Mouse (Mus musculus) heart, embryonic 12.5 days (tissue): Measurements from ENCODE around the gene Egr2. TPM values are rescaled to one million over a fixed set of nuclear protein-coding genes. Genes with fewer than 3 reads are reported as not detected.

Experiments used
- ATAC-seq: fragments of 200-750 bp; cut with Nextera tagmentation; 2 replicates; pipeline ENCODE4 v1.8.0; 2017; ENCODE audit warnings: moderate TSS enrichment, moderate library complexity; ENCODE audit not compliant: insufficient number of reproducible peaks, low FRiP score
- H3K27ac ChIP-seq: fragments of 300-500 bp; sonication (generic); 2 replicates; pipeline ENCODE4 v1.5.1; 2016; ENCODE audit warnings: mild to moderate bottlenecking, moderate library complexity; ENCODE audit not compliant: poor library complexity, severe bottlenecking
- H3K27me3 ChIP-seq: fragments of 300-500 bp; sonication (generic); replicated peaks from 2 replicates; pipeline ENCODE4 v1.6.1; 2016; ENCODE audit warnings: mild to moderate bottlenecking, moderate library complexity
- H3K36me3 ChIP-seq: fragments of 300-500 bp; sonication (generic); 2 replicates; pipeline ENCODE4 v1.6.1; 2016; ENCODE audit warnings: mild to moderate bottlenecking, moderate library complexity
- H3K4me1 ChIP-seq: fragments of 300-500 bp; sonication (generic); replicated peaks from 2 replicates; pipeline ENCODE4 v1.6.1; 2016; ENCODE audit warnings: mild to moderate bottlenecking
- H3K4me2 ChIP-seq: fragments of 300-500 bp; sonication (generic); 2 replicates; pipeline ENCODE4 v1.6.1; 2016; ENCODE audit warnings: mild to moderate bottlenecking, moderate library complexity
- H3K4me3 ChIP-seq: fragments of 300-500 bp; sonication (generic); 2 replicates; pipeline ENCODE4 v1.5.1; 2016; ENCODE audit warnings: mild to moderate bottlenecking
- H3K9ac ChIP-seq: fragments of 300-500 bp; sonication (generic); 2 replicates; pipeline ENCODE4 v1.6.1; 2016; ENCODE audit warnings: mild to moderate bottlenecking, moderate library complexity
- H3K9me3 ChIP-seq: fragments of 300-500 bp; sonication (generic); replicated peaks from 2 replicates; pipeline ENCODE4 v1.6.1; 2016; ENCODE audit warnings: mild to moderate bottlenecking, moderate library complexity
- WGBS: fragments of 180-500 bp; shearing (Covaris S2); methylation state at CpG from one replicate; pipeline ENCODE4 v1.1.7; 2016; 5-methylcytosine and 5-hydroxymethylcytosine counted together
- polyA plus RNA-seq: library from polyadenylated mRNA; unstranded; fragments of >200 nt; fragmentation: Nextera tagmentation; extraction: Ambion mirVana; gene quantifications from 2 replicates; pipeline ENCODE4 v1.2.1, GENCODE M21; 2016

Gene Egr2
- polyA plus RNA-seq, result 0.88 and 0.99 TPM in 2 replicates

- Histone ChIP-seq H3K9ac (peak within 1 kb of the TSS; percentile 68; the same call in 1 of the 2 replicates), H3K27me3 (peaks cover 71% of the 10 kb centered on the region), H3K4me2 (peak within 1 kb of the TSS; percentile 100), H3K4me1 (peaks cover 33% of the 10 kb centered on the region), H3K36me3 (no peaks in the 10 kb centered on the region), H3K27ac (no peak within 1 kb of the TSS), H3K9me3 (no peaks in the 10 kb centered on the region), H3K4me3 (peak within 1 kb of the TSS; percentile 79)
- no peak for ATAC-seq
- WGBS, result 1% methylated on average over 37 of the region's 37 CpGs
Observed at GRCm38 (mm10) chr10:67535256-67535655, at the start of gene Egr2. Gene Egr2, plus strand, starts transcription at chr10:67535475.

DNA sequence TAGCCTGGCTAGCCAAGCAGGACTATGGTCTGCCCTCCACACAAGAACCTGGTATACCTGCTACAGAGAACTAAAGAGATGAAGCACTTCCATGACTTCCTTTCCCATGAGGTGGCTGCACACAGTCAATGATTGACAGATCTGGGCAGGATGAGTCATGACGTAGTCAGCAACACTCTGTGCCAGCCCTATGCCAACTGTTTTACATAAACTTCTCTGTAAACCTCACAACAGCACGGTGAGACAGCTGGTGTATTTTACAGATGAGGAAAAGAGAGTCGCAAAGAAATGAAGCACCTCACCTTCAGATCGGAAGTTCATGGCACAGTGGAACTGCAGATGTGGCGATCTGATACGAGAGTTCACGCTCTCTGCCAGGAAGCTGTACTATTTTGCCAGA lies 47.8 kb upstream of the Egr2 start:
- H3K27ac ChIP-seq, result no peak overlapping the region
- ATAC-seq, result no peak
- no peaks in the 10 kb centered on the region for H3K36me3 ChIP-seq

GRCm38 (mm10) chr10:67489836-67490235 lies 45.4 kb upstream of the Egr2 start:
- Histone ChIP-seq H3K36me3 (no peaks in the 10 kb centered on the region), H3K4me1 (no peaks in the 10 kb centered on the region), H3K4me2 (no peak overlapping the region), H3K27me3 (no peaks in the 10 kb centered on the region), H3K27ac (no peak overlapping the region), H3K9me3 (peaks cover 9% of the 10 kb centered on the region; the same call in 1 of the 2 replicates), H3K4me3 (no peak overlapping the region), H3K9ac (no peak overlapping the region)
- ATAC-seq, result no peak
- WGBS, result 79% methylated on average over 6 of the region's 6 CpGs

More for the DNA sequence above, 47.8 kb upstream of the Egr2 start:
- Histone ChIP-seq H3K4me3 (no peak overlapping the region), H3K4me2 (no peak overlapping the region), H3K4me1 (no peaks in the 10 kb centered on the region), H3K9me3 (peaks cover 15% of the 10 kb centered on the region; the same call in 1 of the 2 replicates), H3K9ac (no peak overlapping the region), H3K27me3 (no peaks in the 10 kb centered on the region)
- 85% methylated on average over 7 of the region's 7 CpGs for WGBS

GRCm38 (mm10) chr10:67490632-67491031 lies 44.6 kb upstream of the Egr2 start:
- ATAC-seq, result no peak
- Histone ChIP-seq H3K9ac (no peak overlapping the region), H3K4me2 (no peak overlapping the region), H3K9me3 (peaks cover 2% of the 10 kb centered on the region; the same call in 1 of the 2 replicates), H3K27ac (no peak overlapping the region), H3K27me3 (no peaks in the 10 kb centered on the region), H3K4me1 (no peaks in the 10 kb centered on the region), H3K4me3 (no peak overlapping the region), H3K36me3 (no peaks in the 10 kb centered on the region)
- 76% methylated on average over 5 of the region's 5 CpGs for WGBS

DNA sequence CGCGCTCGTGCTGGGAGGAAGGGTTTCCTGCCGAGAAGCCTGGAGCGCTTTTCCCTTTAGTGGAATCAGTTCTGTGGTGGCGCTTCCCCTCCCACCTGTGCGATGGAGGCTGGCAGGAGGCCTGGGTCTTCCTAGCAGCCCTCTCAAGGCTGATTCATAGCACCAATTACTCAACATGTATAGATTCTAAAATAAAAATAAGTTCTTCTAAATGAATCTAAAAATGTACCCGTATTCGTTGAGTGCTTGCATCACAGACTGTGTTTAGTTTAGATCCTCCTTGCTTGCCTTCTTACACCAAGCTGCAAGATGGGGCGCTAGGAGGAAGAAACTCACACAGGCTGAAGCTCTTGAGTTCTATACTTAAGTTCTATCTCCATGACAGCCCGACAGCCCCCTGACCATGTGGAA lies 43.1 kb upstream of the Egr2 start:
- no peaks in the 10 kb centered on the region for H3K9me3 ChIP-seq
- H3K4me1 ChIP-seq, result no peaks in the 10 kb centered on the region
- no peak overlapping the region for H3K4me3 ChIP-seq
- no peak overlapping the region for H3K9ac ChIP-seq
- H3K4me2 ChIP-seq, result no peak overlapping the region
- H3K27me3 ChIP-seq, result no peaks in the 10 kb centered on the region
- no peak overlapping the region for H3K27ac ChIP-seq
- no peak for ATAC-seq
- no peaks in the 10 kb centered on the region for H3K36me3 ChIP-seq
- WGBS, result 68% methylated on average over 11 of the region's 11 CpGs

DNA sequence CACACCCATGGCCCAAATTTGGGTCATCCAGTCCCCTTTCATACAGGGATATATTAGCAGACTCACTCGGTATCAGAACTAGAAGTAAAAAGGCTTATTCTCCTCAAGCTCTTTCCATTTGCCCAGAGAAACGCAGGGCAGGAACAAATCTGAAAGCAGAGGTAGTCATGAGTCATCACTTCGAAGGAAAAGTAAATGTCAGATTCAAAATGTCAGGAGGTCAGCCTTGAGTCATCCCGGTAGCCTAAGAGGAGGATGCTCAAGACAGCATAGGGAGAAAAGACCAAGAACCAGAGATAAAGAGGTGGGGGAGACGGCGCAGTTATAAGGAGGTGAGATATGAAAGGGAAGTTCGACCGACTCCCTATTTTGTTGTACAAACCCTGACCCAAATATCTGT lies 41.7 kb upstream of the Egr2 start:
- H3K9me3 ChIP-seq, result no peaks in the 10 kb centered on the region
- no peaks in the 10 kb centered on the region for H3K27me3 ChIP-seq
- no peak overlapping the region for H3K9ac ChIP-seq
- WGBS, result 51% methylated on average over 8 of the region's 8 CpGs
- no peak overlapping the region for H3K4me3 ChIP-seq
- no peak for ATAC-seq
- no peak overlapping the region for H3K4me2 ChIP-seq
- H3K27ac ChIP-seq, result no peak overlapping the region
- no peaks in the 10 kb centered on the region for H3K36me3 ChIP-seq
- H3K4me1 ChIP-seq, result no peaks in the 10 kb centered on the region

DNA sequence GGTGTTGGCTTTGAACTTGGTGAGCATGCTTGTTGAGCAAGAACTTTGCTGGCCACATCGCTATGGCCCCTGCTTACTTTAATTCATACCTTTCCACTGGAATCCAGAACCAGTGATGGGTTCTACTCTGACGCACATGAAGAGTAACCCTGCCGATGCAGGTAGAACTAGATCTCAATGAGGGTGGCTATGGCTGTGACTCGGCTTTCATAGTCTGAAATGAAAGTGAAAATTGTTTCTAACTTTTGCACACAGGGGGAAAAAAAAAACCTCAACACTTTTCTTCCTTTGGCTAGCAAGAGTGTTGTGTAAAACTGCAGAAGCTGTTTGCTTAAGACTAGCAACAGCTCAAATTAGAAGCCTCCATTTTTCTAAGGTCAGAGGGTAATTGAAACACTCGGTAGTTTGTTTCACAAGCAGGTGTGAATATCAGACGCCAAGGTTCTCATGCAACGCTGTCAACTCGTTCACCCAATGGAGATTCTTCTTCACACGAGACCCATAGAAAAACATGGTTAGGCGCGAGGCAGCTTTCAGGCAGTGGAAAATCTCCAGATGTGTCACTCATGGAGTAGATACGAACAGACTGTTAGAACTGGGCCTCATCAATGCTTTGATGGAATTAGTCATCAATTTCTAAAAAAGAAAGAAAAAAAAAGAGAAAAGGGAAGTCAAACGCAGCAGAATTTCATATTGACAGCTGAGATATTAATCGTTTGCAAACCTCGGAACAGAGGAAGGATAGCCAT lies 38.0 kb upstream of the Egr2 start:
- no peak overlapping the region for H3K27ac ChIP-seq
- no peaks in the 10 kb centered on the region for H3K9me3 ChIP-seq
- 84% methylated on average over 15 of the region's 15 CpGs for WGBS
- H3K4me1 ChIP-seq, result no peaks in the 10 kb centered on the region
- H3K4me3 ChIP-seq, result no peak overlapping the region
- ATAC-seq, result no peak
- H3K36me3 ChIP-seq, result no peaks in the 10 kb centered on the region
- no peaks in the 10 kb centered on the region for H3K27me3 ChIP-seq
- H3K9ac ChIP-seq, result no peak overlapping the region
- H3K4me2 ChIP-seq, result no peak overlapping the region

DNA sequence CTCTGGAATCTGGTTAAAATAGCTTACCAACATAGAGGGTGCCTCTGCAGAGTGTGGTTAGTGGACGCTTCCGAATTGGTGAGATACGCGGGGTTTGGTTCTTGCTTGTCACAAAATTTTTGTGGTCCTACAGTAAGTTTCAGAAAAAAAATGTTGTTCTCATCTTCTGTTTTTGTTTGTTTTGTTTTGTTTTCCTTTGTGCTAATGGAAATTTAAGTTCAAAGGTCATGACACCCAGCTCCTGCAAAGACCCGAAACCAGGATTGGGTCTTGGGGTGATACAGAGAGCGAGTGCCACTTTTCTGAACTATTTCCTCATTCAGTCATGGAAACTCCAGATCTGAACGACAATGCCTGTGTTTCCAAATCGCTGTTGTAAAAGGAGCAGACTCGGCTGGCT lies 37.3 kb upstream of the Egr2 start:
- no peaks in the 10 kb centered on the region for H3K27me3 ChIP-seq
- no peak overlapping the region for H3K27ac ChIP-seq
- WGBS, result 86% methylated on average over 9 of the region's 9 CpGs
- ATAC-seq, result no peak
- no peaks in the 10 kb centered on the region for H3K4me1 ChIP-seq
- no peak overlapping the region for H3K4me2 ChIP-seq
- no peak overlapping the region for H3K4me3 ChIP-seq
- no peaks in the 10 kb centered on the region for H3K36me3 ChIP-seq
- H3K9me3 ChIP-seq, result no peaks in the 10 kb centered on the region
- no peak overlapping the region for H3K9ac ChIP-seq

DNA sequence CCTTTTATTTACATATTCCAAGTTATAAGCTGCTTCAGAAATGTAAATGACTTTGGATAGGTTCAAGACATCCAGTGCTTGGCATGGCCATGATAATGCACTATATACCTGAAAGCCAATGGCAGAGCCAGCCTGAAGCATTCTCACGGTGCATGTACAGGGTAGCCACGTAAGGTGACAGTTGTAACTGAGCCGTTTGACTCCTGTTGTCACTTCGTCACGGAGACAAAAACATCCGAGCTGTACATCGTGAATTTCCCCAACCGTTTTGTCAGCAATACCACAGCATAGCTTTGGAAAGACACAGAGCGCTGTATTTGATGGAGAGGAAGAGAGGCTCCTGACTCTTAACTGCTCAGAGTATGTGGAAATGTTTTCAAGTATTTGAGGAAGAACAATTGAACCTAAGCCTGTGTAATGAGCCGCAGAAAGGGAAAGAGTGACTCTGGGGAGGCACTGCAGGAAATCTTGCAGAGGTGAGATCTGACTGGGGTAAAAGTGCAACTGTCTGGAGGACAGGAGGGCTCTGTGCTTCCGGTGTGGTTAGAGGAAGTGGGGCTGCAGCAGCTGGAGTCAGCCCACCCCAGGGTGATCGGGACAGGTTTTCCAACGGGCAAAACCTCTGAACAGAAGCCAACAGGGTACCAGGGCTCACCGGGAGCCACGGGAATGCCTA lies 31.8 kb upstream of the Egr2 start:
- Histone ChIP-seq H3K4me1 (peaks cover 6% of the 10 kb centered on the region), H3K4me3 (no peak overlapping the region), H3K36me3 (no peaks in the 10 kb centered on the region), H3K9ac (no peak overlapping the region), H3K4me2 (no peak overlapping the region), H3K27ac (no peak overlapping the region), H3K27me3 (no peaks in the 10 kb centered on the region), H3K9me3 (no peaks in the 10 kb centered on the region)
- no peak for ATAC-seq
- 58% methylated on average over 15 of the region's 15 CpGs for WGBS

DNA sequence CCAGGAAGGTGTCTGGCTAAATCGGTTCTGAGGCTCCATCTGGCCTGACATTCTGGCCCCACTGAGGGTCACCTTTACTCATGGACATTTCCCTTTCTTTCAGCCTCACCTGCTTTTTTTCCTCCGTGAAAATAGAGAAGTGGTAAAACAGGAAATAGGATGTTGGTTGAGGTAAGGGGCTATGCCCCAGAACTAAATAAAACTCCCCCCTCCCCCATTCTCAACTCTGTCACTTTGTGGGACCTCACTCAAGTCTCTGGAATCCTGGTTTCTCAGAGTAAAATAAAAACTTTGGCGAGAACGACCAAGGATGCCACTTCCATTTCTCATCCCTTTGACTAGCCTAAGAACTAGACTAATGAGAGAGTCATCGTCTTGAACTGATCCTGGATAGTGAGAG lies 31.2 kb upstream of the Egr2 start:
- Histone ChIP-seq H3K27ac (no peak overlapping the region), H3K9ac (no peak overlapping the region), H3K27me3 (no peaks in the 10 kb centered on the region), H3K36me3 (no peaks in the 10 kb centered on the region), H3K4me1 (peaks cover 6% of the 10 kb centered on the region), H3K4me3 (no peak overlapping the region), H3K9me3 (no peaks in the 10 kb centered on the region), H3K4me2 (no peak overlapping the region)
- 55% methylated on average over 5 of the region's 5 CpGs for WGBS
- ATAC-seq, result no peak

- H3K27ac ChIP-seq, result no peak overlapping the region
- 67% methylated on average over 3 of the region's 3 CpGs for WGBS
- H3K4me1 ChIP-seq, result peaks cover 6% of the 10 kb centered on the region
- no peak for ATAC-seq
- H3K9ac ChIP-seq, result no peak overlapping the region
- H3K4me2 ChIP-seq, result no peak overlapping the region
- no peaks in the 10 kb centered on the region for H3K9me3 ChIP-seq
- H3K4me3 ChIP-seq, result no peak overlapping the region
- no peaks in the 10 kb centered on the region for H3K27me3 ChIP-seq
- no peaks in the 10 kb centered on the region for H3K36me3 ChIP-seq
Observed at GRCm38 (mm10) chr10:67505248-67505647, 30.0 kb upstream of the Egr2 start.
